Mouse (Mus musculus): ENCODE data around the gene Hspbap1.

GRCm38 (mm10) chr16:35874416-35874815, 104.2 kb downstream of the Hspbap1 start:
- TF ChIP-seq CTCF (IDR thresholded peaks at IDR 0.05) (peak; percentile 89), POLR2A (IDR thresholded peaks at IDR 0.05; ENCODE audit: insufficient read depth, low read depth, low read length) (no peak)

All from heart, adult 2 months (tissue).